Mouse (Mus musculus): ENCODE data around the gene Gm10663. TPM values are rescaled to one million over a fixed set of nuclear protein-coding genes. Genes with fewer than 3 reads are reported as not detected.

Gene Gm10663
- polyA plus RNA-seq (2012): not detected in 2 replicates

- TF ChIP-seq GATA1 (IDR thresholded peaks at IDR 0.05; ENCODE audit: low read length): no peak
Measured at GRCm38 (mm10) chr8:65074733-65075132, at the start of gene Gm10663. Gene Gm10663 (plus strand): TSS chr8:65075033.

GRCm38 (mm10) chr8:65028959-65029686 is 45.7 kb upstream of the Gm10663 start:
- TF ChIP-seq GATA1 (IDR thresholded peaks at IDR 0.05; ENCODE audit: low read length): no peak

- no peak for TF ChIP-seq GATA1 (IDR thresholded peaks at IDR 0.05; ENCODE audit: low read length)
Measured at GRCm38 (mm10) chr8:65029776-65030175, 45.1 kb upstream of the Gm10663 start.

GRCm38 (mm10) chr8:65030735-65031485 is 43.9 kb upstream of the Gm10663 start:
- no peak for TF ChIP-seq GATA1 (IDR thresholded peaks at IDR 0.05; ENCODE audit: low read length)

- no peak for TF ChIP-seq GATA1 (IDR thresholded peaks at IDR 0.05; ENCODE audit: low read length)
Measured at GRCm38 (mm10) chr8:65032107-65032506, 42.7 kb upstream of the Gm10663 start.

GRCm38 (mm10) chr8:65033056-65033455 is 41.8 kb upstream of the Gm10663 start:
- TF ChIP-seq GATA1 (IDR thresholded peaks at IDR 0.05; ENCODE audit: low read length): no peak

- no peak for TF ChIP-seq GATA1 (IDR thresholded peaks at IDR 0.05; ENCODE audit: low read length)
Measured at GRCm38 (mm10) chr8:65034136-65034535, 40.7 kb upstream of the Gm10663 start.

GRCm38 (mm10) chr8:65037117-65037533 is 37.7 kb upstream of the Gm10663 start, which contains the start of gene Apela:
Gene Apela (minus strand): TSS chr8:65037336.
- no peak for TF ChIP-seq GATA1 (IDR thresholded peaks at IDR 0.05; ENCODE audit: low read length)

- TF ChIP-seq GATA1 (IDR thresholded peaks at IDR 0.05; ENCODE audit: low read length): no peak
Measured at GRCm38 (mm10) chr8:65046565-65046964, 28.3 kb upstream of the Gm10663 start.

GRCm38 (mm10) chr8:65047193-65047592 is 27.6 kb upstream of the Gm10663 start:
- TF ChIP-seq GATA1 (IDR thresholded peaks at IDR 0.05; ENCODE audit: low read length): no peak

- TF ChIP-seq GATA1 (IDR thresholded peaks at IDR 0.05; ENCODE audit: low read length): no peak
Measured at GRCm38 (mm10) chr8:65047801-65048200, 27.0 kb upstream of the Gm10663 start.

GRCm38 (mm10) chr8:65053554-65053953 is 21.3 kb upstream of the Gm10663 start:
- TF ChIP-seq GATA1 (IDR thresholded peaks at IDR 0.05; ENCODE audit: low read length): no peak

GRCm38 (mm10) chr8:65053968-65054367 is 20.9 kb upstream of the Gm10663 start:
- no peak for TF ChIP-seq GATA1 (IDR thresholded peaks at IDR 0.05; ENCODE audit: low read length)

- TF ChIP-seq GATA1 (IDR thresholded peaks at IDR 0.05; ENCODE audit: low read length): no peak
Measured at GRCm38 (mm10) chr8:65056722-65057121, 18.1 kb upstream of the Gm10663 start.

GRCm38 (mm10) chr8:65062195-65062594 is 12.6 kb upstream of the Gm10663 start:
- TF ChIP-seq GATA1 (IDR thresholded peaks at IDR 0.05; ENCODE audit: low read length): no peak

GRCm38 (mm10) chr8:65064071-65064470 is 10.8 kb upstream of the Gm10663 start:
- TF ChIP-seq GATA1 (IDR thresholded peaks at IDR 0.05; ENCODE audit: low read length): no peak

- no peak for TF ChIP-seq GATA1 (IDR thresholded peaks at IDR 0.05; ENCODE audit: low read length)
Measured at GRCm38 (mm10) chr8:65065622-65066021, 9.2 kb upstream of the Gm10663 start.

Measured in G1E-ER4 (cell line).